Mouse (Mus musculus) left cerebral cortex, postnatal 25 days (tissue): ENCODE results near the gene Slc6a11. TPM values are rescaled to one million over a fixed set of nuclear protein-coding genes. Genes with fewer than 3 reads are reported as not detected.

Source experiments
- DNase-seq, 2 experiments: peaks; one replicate each; pipeline ENCODE4 v3.0.0; 2022; ENCODE audit warnings: low spot score in 2 of 2, mixed read lengths in 1 of 2
- intact Hi-C: fragments of 180-260 bp; cut with DNase I; formaldehyde crosslinking; loops from one replicate; pipeline ENCODE4 v1.15.1; 2025
- total RNA-seq, 2 experiments: library from RNA; stranded (reverse); gene quantifications; 2 replicates each; pipeline ENCODE4 v1.2.3; 2021

The Slc6a11 gene
- total RNA-seq, 2 experiments from 2014 or later, result 85.9 to 93.8 TPM

GRCm38 (mm10) chr6:114174052-114174397 lies 43.0 kb downstream of the Slc6a11 start:
- no peak for DNase-seq
- intact Hi-C loops, result no loop called here

GRCm38 (mm10) chr6:114174398-114175140 lies 43.5 kb downstream of the Slc6a11 start:
- intact Hi-C loops, result no loop called here
- DNase-seq, result no peak

GRCm38 (mm10) chr6:114178141-114178540 lies 47.1 kb downstream of the Slc6a11 start:
- intact Hi-C loops, result no loop called here
- DNase-seq, result peak in 1 of 2 experiments; percentile 32

GRCm38 (mm10) chr6:114182366-114183179 lies 51.5 kb downstream of the Slc6a11 start:
- intact Hi-C loops, result no loop called here
- DNase-seq, result no peak

GRCm38 (mm10) chr6:114187121-114187520 lies 56.1 kb downstream of the Slc6a11 start:
- no peak for DNase-seq
- intact Hi-C loops, result no loop called here

- intact Hi-C loops, result no loop called here
- DNase-seq, result peak in 1 of 2 experiments; percentile 29
These were observed 57.8 kb downstream of the Slc6a11 start for GRCm38 (mm10) chr6:114188869-114189268.

GRCm38 (mm10) chr6:114195998-114196397 lies 65.0 kb downstream of the Slc6a11 start:
- peak; percentile 25 to 35 for DNase-seq
- intact Hi-C loops, result loop anchor here (2.0 to 5.0 kb wide), 2 partner anchors 34 to 107 kb away; no protein-coding TSS in a partner anchor

GRCm38 (mm10) chr6:114199200-114199845 lies 68.3 kb downstream of the Slc6a11 start:
- intact Hi-C loops, result loop anchor here (5.0 kb wide), 1 partner anchor 37 kb away; no protein-coding TSS in a partner anchor
- DNase-seq, result peak in 1 of 2 experiments; percentile 22

GRCm38 (mm10) chr6:114204557-114204956 lies 73.5 kb downstream of the Slc6a11 start:
- intact Hi-C loops, result loop anchor here (5.0 kb wide), 1 partner anchor 62 kb away; no protein-coding TSS in a partner anchor
- peak in 1 of 2 experiments; percentile 19 for DNase-seq

GRCm38 (mm10) chr6:114208296-114208695 lies 77.3 kb downstream of the Slc6a11 start:
- intact Hi-C loops, result no loop called here
- DNase-seq, result no peak

- intact Hi-C loops, result no loop called here
These were observed 83.4 kb downstream of the Slc6a11 start for GRCm38 (mm10) chr6:114214393-114214792.

GRCm38 (mm10) chr6:114216741-114217414 lies 85.8 kb downstream of the Slc6a11 start:
- intact Hi-C loops, result no loop called here
- peak; percentile 42 to 63 for DNase-seq

More at GRCm38 (mm10) chr6:114214393-114214792, 83.4 kb downstream of the Slc6a11 start:
- DNase-seq, result no peak

GRCm38 (mm10) chr6:114224399-114224798 lies 93.4 kb downstream of the Slc6a11 start:
- intact Hi-C loops, result loop anchor here (1.0 to 5.0 kb wide), 2 partner anchors 98 to 119 kb away; no protein-coding TSS in a partner anchor
- peak; percentile 50 to 62 for DNase-seq

- intact Hi-C loops, result no loop called here
- DNase-seq, result peak in 1 of 2 experiments; percentile 38
These were observed 96.3 kb downstream of the Slc6a11 start for GRCm38 (mm10) chr6:114227378-114227777.

GRCm38 (mm10) chr6:114228196-114228595 lies 97.2 kb downstream of the Slc6a11 start:
- intact Hi-C loops, result no loop called here
- DNase-seq, result no peak

GRCm38 (mm10) chr6:114238892-114239644 lies 108.0 kb downstream of the Slc6a11 start:
- intact Hi-C loops, result no loop called here
- no peak for DNase-seq

GRCm38 (mm10) chr6:114245665-114246064 lies 114.6 kb downstream of the Slc6a11 start:
- intact Hi-C loops, result no loop called here
- DNase-seq, result no peak

GRCm38 (mm10) chr6:114250311-114250710 lies 119.3 kb downstream of the Slc6a11 start:
- DNase-seq, result peak; percentile 82 to 85
- intact Hi-C loops, result loop anchor here (2.0 kb wide), 1 partner anchor 162 kb away; no protein-coding TSS in a partner anchor

GRCm38 (mm10) chr6:114254927-114255326 lies 123.9 kb downstream of the Slc6a11 start:
- peak; percentile 50 to 81 for DNase-seq
- intact Hi-C loops, result no loop called here
